Mouse (Mus musculus) spleen, postnatal 14 days (tissue): ENCODE data around the gene Stil.

Source experiments
- DNase-seq, 2 experiments: peaks; one replicate each; pipeline ENCODE4 v3.0.0; 2021 to 2022; ENCODE audit warnings: low spot score in 2 of 2

Gene Stil

DNA sequence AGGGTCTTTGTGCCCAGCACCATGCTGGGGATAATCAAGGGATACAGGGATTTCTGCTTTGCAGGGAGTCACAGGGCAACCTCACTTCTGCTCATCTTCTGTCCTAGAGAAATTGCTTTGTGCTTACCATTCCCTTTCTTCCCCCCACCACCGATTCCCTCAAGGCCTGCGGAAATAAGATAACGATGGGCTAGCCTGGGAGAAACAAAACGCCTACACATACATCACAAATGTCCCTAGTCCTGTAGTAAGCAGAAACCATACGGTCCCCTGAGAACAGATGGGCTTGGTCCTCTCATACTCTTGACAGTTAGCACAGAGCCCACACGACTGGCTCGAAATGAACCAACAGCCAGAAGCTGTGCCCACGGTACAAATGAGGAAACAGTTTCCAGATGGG lies 48.2 kb downstream of the Stil start:
- DNase-seq, result no peak

DNA sequence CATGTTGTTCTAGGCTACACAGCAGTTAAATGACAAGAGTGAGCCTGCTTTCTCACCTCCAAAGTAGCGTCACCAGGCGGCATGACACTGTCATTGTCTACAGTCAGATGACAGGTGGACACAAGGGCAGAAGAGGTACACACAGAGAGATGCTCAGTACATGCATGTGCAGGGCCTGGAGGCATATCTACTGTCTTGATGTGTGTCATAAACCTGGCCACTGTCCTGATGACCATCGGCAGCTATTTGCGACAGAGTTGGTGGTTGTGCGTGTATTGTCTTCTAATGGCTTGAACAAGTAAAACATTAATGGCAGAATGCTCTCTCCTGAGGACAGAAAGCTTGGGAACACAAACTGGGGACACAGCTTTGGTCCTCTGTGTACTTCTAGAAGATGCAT lies 51.3 kb downstream of the Stil start:
- DNase-seq, result no peak

DNA sequence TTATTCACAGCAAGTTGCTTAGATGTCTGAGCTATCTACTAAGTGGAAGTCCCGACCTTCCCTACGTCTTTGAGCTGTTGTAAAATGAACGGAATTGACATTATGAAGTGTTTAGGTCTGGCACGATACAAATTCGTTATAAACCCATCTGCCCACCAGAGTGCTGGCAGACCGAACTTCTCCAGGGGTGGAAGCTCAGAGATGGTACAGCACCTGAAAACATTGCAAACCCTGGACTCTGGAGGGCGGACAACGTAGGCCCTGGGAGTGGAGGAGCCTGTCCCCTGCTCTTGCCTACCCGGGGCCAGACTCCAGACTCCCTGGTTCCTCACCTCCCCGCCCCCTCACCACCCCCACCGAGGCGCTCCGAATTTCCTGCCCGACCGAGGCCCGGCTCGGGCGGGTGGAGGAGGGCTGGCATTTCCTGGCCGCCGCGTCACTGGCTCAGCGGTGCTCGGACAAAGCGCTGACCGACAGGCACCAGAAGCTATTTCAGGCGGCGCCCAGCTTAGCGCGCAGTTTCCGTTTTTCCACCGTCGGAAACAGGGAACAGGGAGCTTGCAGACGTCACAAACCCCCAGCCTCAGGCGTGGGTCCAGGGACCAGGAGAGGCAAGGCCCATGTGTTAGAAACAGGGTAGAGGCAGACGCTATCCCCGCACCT lies 52.5 kb downstream of the Stil start:
- peak in 1 of 2 experiments; percentile 35 for DNase-seq

DNA sequence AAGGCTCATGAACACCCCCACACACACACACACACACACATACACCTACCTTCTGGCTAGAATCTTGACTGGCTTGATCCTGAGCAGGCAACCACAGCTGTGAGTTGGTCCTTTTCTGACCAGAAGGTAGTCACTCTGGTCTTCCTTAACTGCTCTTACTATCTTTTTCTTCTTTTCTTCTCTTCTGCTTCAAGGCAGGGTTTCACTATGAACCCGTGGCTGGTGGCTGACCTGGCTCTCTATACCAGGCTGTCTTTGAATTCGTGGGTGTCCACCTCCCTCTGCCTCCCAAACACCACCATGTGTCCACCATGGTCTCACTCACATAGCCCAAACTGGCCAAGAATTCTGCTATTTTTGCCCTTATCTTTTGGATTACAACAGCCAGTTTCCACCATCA lies 55.1 kb downstream of the Stil start:
- no peak for DNase-seq

DNA sequence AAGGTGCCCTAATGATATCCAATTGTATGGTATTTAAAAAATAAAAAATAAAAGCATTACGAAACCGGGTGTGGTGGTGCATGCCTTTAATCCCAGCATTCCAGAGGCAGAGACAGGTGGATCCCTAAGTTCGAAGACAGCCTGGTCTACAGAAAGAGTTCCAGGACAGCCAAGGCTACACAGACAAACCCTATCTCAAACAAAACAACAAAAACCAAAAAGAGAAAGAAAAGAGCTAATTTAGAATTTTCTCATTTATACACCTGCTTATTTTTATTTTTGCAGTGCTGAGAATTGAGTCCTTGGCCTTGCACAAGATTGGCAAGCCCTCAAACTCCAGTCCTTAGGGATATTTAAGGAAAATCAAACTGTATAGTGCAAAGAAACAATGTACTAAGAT lies 55.7 kb downstream of the Stil start:
- no peak for DNase-seq

DNA sequence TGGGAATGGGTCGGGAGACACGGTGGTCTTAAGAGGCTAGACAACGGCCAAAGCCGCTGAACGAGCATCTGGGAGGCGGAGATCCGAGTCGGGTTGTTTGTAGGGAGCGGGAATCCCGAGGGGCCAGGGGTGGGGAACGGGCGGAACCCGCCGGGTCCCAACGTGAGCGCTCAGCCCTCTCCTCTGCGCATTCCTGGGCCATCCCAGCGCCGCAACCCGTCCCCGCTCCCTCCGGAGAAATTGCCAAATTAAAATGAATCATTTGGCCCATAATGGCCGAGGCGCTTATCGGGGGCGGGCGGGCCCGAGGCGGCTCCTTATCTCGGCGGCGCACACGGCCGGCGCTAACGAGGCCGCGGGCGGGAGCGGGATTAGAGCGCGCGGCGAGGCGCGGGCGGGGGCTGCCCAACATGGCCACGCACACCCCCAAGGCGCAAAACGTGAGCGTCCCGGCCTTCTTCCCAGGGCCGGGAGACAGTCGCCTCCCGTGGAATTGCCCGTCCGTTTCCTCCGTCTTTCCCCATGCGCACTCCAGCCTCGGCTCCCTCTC lies 56.5 kb downstream of the Stil start, which contains the start of gene Tal1:
Gene Tal1 (plus strand): TSS at position 56 of the 550 bp plus-strand sequence.
- DNase-seq, result peak; percentile 71 to 77

DNA sequence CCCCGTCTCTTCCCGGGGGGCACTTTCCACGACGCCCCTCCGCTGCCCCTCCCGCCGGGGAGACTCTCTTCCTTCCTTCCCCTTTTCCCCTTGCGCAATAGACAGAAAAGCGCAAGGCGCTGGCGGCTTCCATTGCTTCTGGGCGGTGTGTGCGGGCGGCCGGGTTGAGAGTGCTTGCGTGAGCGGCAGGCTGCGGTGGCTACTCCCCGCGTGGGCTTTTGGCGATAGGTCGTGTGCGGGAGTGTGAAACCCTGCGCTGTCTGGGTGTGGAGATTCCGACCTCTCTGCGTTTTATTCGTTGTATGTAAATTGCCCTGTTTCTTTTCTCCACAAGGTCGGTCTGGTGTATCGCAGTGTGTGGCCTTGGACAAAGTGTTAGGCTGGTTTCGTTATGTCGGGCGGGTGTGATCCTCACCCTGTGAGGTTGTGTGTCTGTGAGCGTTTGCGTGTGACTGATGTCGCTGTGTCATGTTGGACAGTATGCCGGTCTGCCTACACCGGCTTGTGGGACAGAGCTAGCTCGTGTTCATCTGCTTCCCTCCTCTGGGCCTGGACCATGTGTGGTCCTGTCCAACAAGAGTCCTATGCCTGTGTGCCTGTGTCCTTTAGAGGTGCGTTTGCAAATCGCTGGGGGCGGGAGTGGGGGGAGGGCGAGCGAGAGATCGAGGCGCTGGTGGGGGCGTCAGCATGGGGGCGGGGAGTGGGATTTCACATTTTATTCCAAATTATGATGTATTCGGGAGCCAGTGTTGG lies 57.1 kb downstream of the Stil start:
- DNase-seq, result peak; percentile 47 to 48

DNA sequence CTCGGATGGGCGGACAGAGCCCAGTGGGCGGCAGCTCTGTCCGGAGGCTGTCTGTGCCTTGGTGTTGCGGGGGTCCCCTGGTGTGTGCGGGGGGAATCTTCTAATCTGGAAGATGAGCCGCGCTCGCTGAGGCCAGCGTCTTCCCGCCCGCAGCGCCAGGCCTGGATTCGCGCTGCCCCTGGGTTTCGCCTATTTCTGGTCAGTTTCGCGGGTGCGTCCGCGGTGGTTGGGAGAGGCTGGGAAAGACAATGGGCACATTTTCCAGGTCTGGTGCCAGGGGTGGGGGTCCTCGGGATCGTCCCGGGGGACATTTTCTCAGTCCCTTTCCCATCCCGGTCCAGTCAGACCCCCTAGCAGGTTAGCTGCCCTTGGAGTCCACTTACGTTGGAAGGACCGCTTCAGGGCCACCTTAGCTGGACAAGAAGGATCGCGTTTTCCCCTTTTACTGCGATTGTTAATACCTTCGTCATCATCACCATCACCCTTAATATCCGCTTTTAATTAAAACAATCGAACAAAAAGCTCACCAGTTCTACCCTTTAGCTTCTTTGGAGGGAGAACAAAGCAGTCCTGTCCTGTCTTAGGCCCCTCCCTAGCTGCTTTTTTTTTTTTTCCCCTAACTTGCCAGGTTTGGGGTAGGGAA lies 57.8 kb downstream of the Stil start:
- DNase-seq, result no peak

DNA sequence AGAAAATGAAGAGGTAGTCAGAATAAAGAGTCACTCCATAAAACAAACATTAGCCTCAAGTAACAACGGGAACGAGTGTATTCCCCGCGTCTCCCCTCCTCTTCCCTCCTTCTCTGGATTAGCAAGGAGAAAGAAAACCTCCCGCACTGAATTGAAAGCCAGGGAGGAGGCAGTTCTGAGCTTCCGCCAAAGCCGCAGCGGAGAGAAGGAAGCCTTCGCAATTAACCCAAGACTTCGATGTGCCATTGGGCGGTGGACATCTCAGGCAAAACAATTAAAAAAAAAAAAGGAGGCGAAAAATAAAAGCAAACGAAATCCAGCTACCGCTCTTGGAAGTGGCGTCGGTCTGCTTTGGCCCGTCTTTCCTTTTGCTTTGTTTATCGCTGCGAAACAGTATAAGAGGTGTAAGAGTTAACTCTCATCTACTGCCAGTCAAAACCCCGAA lies 58.4 kb downstream of the Stil start:
- no peak for DNase-seq

DNA sequence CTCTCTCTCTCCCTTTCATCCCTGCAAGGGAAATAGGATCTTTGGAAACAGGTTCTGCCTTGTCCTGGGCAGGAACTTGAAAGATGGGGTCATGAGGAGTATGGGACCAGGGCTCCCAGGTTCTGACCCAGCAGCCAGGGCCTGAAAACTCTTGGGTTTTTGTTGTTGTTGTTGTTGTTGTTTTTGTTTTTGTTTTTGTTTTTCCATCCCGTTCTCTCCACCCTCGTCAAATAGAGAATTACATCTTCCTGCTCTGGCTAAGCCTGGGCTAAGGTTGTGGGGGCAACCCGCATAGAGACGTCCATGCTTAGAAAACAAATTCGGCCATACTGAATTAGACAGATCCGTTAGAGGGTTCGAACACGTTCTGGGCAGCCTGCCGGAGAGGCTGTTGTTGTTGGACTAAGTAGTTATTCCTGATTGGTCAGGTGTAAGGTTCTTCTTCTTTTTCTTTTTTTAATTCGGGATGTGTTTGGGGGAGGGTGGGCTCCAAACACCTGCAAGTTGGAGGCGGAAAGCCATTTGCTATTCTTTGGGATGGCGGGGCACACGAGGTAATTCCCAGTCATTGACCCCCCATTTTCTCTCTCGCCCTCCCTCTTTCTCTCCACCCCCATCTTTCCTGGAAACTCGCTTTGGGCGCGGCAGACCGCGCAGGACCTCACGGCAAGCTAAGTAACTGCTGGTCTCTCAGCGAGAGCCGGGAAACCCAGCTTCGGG lies 59.1 kb downstream of the Stil start:
- DNase-seq, result peak; percentile 44 to 47

DNA sequence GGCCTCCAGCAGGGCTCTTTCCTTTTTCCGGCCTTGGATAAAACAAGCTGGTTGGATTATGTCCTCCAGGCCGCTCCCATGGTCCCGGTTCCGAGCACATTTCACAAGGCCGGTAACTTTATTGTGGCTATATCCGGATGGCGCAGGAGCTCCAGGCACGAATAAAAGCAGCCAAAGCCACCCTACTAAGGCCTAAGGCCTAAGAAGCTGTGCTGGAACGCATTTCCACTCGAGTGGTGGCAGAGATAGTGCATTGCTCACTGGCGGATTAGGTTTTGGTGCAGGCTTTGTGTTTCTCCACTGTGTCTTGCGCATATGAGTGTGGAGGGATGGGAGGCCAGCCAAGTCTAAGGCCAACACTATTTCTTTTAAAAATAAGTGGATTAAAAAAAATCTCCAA lies 59.9 kb downstream of the Stil start:
- no peak for DNase-seq

DNA sequence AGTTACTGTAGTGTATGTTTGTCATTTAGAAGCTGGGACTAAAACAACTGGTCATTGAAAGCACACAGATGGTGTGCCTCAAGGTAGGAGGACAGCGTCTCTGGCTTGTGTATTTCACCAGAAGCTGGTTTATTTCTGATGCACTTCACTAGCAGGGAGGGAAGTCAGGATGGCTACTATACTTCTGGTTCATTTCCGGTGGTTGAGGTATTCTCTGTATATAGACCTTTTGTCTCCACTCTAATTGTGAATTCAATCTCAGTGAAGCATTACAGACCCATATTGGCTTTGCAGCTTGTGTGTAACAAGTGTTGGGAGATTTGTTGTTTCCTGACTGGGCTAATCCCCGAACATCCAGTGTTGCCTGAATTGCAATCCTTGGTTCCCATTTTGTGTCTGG lies 60.8 kb downstream of the Stil start:
- no peak for DNase-seq

DNA sequence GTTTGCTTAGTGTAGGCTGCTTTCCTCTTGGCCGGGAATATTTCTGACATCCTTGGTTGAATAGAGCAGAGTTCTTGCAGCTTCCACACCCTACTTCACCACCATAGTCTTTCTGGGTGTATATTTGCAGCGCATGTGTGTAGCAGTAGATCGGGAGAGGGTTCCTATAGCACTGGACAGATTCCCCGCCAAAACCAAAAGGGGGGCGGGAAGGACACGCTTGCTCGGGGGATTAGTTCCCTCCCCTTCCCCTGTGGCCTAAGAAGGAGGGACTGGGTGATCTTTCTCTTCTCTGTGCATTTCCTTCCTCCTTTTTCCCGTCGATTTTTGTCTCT lies 62.5 kb downstream of the Stil start:
- no peak for DNase-seq

DNA sequence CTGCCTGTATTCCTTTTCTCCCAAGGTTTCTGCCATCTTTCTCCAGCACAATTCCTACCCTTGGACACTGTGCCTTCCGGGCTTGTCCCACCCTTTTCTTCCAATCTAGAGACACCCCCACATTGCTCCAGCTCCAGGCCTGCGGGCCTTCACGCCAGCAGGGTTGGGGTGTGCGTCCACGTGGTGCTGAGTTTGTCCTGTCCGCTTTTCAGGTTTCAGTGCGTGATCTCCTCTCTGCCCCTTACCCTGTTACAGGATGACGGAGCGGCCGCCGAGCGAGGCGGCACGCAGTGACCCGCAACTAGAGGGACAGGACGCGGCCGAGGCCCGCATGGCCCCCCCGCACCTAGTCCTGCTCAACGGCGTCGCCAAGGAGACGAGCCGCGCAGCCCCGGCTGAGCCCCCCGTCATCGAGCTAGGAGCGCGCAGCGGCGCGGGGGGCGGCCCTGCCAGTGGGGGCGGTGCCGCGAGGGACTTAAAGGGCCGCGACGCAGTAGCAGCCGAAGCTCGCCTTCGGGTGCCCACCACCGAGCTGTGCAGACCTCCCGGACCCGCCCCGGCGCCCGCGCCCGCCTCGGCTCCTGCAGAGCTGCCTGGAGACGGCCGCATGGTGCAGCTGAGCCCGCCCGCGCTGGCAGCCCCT lies 63.0 kb downstream of the Stil start:
- DNase-seq, result peak in 1 of 2 experiments; percentile 25

DNA sequence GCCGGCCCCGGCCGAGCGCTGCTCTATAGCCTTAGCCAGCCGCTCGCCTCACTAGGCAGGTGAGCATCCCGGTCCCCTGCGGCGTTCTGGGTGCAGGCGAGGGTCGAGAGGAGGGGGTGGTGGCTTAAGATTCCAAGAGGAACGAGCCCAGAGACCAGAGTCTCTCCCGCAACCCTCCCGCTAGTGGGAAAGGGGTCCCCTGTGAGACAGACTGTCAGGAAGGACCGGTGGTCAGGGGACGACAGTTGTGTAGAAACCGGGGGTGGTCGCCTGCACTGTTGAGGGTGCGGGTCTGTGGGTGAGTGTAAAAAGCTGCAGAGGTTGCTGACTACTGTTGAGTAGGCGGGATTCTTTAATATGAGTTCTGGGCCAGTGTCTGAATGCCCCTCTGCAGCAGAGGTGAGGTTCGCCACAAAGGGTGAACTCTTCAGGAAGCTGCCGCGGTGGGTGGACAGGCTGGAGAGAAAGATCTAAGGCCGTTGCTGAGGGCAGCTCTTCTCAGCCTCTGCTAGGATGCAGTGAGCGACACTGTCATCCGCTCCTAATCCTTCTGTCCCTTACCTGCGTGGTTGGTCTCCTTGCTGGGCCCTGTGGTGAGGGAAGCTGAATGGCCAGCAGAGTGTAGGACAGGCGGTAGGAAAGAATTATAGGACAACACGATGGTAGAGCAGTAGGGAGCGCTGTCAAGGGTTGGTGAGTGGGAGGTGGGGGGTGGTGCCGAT lies 63.7 kb downstream of the Stil start:
- DNase-seq, result no peak

DNA sequence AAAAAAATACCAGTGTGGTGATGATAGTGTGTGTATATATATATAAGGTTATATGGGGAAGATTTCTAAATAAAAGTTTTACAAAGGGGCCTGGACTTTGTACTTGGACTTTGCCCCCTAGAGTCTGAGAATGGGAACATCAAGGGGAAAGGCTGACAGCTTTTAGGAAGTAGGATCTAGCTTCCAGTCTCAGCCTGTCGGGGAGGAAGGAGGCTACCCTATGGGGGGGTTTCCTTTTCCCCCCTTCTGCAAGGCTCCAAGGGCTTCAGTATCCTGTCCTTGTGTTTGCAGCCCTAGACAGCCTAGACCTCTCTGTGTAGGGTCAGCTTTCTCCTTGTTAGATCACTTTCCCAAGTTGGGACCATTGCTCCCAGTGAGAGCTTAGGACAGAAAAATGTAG lies 71.7 kb downstream of the Stil start:
- DNase-seq, result no peak

DNA sequence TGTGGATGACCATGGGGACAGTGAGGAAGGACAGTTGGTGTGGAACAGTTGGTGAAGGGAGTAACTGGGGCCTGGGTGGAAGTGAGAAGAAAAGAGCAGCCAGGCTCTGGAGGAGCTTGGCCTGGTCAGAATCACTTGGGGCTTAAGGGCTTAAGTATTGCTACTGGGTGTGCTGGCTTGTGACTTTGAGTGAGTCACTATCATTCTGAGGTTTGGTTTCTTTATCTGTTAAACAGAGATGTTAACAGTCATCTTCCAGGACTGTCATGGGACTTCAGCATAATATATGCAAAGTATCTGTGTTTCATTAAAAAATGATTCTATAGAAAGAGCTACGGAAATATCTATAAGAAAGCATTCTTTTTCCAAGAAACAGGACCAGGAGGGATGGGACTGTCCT lies 74.8 kb downstream of the Stil start:
- no peak for DNase-seq

DNA sequence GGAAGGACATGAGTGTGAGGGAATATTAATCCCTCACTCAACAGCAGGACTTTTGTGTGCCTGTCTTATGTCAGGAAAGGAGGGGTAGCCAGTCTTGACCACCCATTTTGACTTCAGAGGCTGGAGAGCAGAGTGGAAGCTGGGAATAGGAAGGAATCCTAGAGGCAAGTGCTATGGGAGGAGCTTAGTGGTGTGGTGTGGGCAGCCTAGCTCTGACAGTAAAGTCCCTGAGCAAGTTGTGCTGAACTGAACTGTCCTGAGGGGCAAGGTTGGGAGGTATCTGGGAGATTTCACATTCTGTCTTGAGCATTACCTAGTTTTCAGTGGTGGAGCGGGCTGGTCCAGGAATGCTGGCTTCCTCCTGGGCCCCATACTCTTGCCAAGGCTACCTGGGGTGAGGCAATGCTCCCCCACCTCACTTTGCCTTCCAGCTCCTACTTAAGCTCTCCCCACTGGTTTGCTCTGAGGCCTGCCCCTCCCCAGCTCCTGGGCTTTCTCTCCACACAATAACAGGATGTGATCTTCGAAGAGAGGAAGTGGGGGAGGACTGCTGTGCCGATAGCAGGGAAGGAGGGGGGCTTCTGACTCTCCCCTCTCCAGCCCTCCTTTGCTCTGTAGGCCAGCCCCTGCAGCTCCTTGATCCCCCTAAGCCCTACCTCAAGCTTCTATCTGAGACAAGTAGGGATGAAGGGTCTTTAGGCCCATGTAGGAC lies 75.4 kb downstream of the Stil start:
- DNase-seq, result no peak

DNA sequence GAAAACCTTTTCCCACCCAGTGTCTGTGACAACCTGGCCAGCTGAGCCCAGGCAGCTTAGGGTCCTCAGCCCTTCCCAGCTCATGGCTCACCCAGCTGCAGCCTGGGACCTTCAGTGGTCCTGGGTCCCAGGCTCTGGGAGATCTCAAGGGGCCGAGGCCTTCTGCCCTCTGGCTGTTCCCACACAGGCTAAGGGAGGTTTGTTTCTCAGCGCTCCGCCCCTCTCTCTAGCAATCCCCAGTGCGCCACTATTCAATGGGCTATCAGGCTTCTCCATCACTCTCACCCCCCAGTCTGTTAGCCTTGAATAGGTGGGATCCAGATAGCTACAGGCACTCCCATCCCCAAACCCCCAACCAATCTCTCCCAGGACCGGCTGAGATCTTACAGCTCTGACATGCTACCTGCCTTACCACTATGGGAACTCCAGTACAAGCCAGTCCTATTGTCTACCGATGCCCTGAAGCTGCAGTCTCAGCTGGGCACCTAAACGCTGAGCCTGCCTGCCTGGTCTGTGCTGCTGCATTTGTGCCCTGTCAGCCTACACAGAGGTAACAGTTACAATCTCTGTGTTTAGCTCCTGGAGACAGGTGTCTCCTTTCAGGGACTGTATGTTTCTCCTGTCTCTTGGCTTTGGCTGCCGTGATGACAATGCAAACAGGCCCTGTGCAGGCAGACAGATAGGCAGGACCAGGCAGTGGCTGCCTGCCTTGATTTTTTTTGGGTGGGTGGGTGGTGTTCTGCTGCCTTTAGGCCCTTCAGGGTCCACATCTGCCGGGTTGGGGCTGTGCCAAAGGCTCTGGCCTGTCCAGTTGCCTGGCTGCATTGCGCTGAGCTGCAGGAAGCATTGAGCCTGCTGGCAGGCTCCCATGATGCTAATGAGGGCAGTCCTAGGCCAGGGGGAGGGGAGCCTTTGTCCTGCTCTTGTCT lies 79.2 kb downstream of the Stil start:
- DNase-seq, result no peak
